Mouse (Mus musculus) MEL (cell line): ENCODE measurements around the gene Cabp2.

Experiments used
- CHD1 ChIP-seq: IDR thresholded peaks from 2 replicates; pipeline ENCODE4 v1.6.1; 2012; ENCODE audit warnings: low read depth, mild to moderate bottlenecking, inconsistent platforms, low read length, improper control_type of control experiment
- CHD2 ChIP-seq: IDR thresholded peaks from 2 replicates; pipeline ENCODE4 v1.6.1; 2011; ENCODE audit warnings: low read length, improper control_type of control experiment
- EP300 ChIP-seq, 2 experiments: IDR thresholded peaks; 2 replicates each; pipeline ENCODE4 v1.6.1; 2011; ENCODE audit warnings: improper control_type of control experiment in 2 of 2, low read length in 2 of 2, low read depth in 1 of 2, mild to moderate bottlenecking in 1 of 2
- ETS1 ChIP-seq: IDR thresholded peaks from 2 replicates; pipeline ENCODE4 v1.6.1; 2012; ENCODE audit warnings: low read depth, mild to moderate bottlenecking, inconsistent platforms, low read length, improper control_type of control experiment, moderate library complexity
- MXI1 ChIP-seq: IDR thresholded peaks from 2 replicates; pipeline ENCODE4 v1.6.1; 2011; ENCODE audit warnings: mild to moderate bottlenecking, low read depth, low read length, improper control_type of control experiment
- NRF1 ChIP-seq: IDR thresholded peaks from 2 replicates; pipeline ENCODE4 v1.6.1; 2014; ENCODE audit warnings: low read depth, mild to moderate bottlenecking, inconsistent platforms, low read length, improper control_type of control experiment, moderate library complexity; ENCODE audit not compliant: poor library complexity, insufficient read depth, severe bottlenecking
- POLR2A ChIP-seq, 2 experiments: IDR thresholded peaks; 2 replicates each; pipeline ENCODE4 v1.6.1; 2011 to 2012; ENCODE audit warnings: low read length in 2 of 2, mild to moderate bottlenecking in 2 of 2, control low read depth in 1 of 2, improper control_type of control experiment in 1 of 2, low read depth in 1 of 2, moderate library complexity in 1 of 2; ENCODE audit not compliant: control insufficient read depth in 1 of 2, insufficient read depth in 1 of 2, poor library complexity in 1 of 2
- RAD21 ChIP-seq: IDR thresholded peaks from 2 replicates; pipeline ENCODE4 v1.6.1; 2011; ENCODE audit warnings: mild to moderate bottlenecking, low read depth, low read length, improper control_type of control experiment
- ZNF384 ChIP-seq: IDR thresholded peaks from 2 replicates; pipeline ENCODE4 v1.6.1; 2012; ENCODE audit warnings: low read depth, mild to moderate bottlenecking, inconsistent platforms, low read length, improper control_type of control experiment

- TF ChIP-seq POLR2A (IDR thresholded peaks at IDR 0.05; ENCODE audit: control insufficient read depth in 1 of 2, insufficient read depth in 1 of 2, low read depth in 1 of 2, low read length in 2 of 2, poor library complexity in 1 of 2), result no peak
- TF ChIP-seq EP300 (IDR thresholded peaks at IDR 0.05; ENCODE audit: low read depth in 1 of 2, low read length in 2 of 2), result no peak
- no peak for TF ChIP-seq CHD2
- TF ChIP-seq RAD21, result no peak
- TF ChIP-seq CHD1, result no peak
- no peak for TF ChIP-seq ZNF384
- no peak for TF ChIP-seq ETS1
- TF ChIP-seq MXI1, result no peak
- no peak for TF ChIP-seq NRF1
Observed at GRCm38 (mm10) chr19:4066280-4066679, 15.1 kb upstream of the Cabp2 start.
